Mouse (Mus musculus) limb, embryonic 14.5 days (tissue): ENCODE results near the gene Hspb2. TPM values are rescaled to one million over a fixed set of nuclear protein-coding genes. Genes with fewer than 3 reads are reported as not detected.
A peak's percentile ranks its signal among the peaks of the same experiment; 100 is the strongest.

Source experiments
- ATAC-seq: fragments of 200-750 bp; cut with Nextera tagmentation; 2 replicates; pipeline ENCODE4 v1.8.0; 2017; ENCODE audit warnings: low read depth, moderate number of reproducible peaks, moderate TSS enrichment; ENCODE audit not compliant: low FRiP score
- DNase-seq: peaks from one replicate; pipeline ENCODE4 v3.0.0-alpha.2; 2015; ENCODE audit warnings: low spot score
- H3K27ac ChIP-seq: fragments of 300-500 bp; sonication (generic); replicated peaks from 2 replicates; pipeline ENCODE4 v1.5.1; 2014; ENCODE audit warnings: low read depth, mild to moderate bottlenecking, low read length, moderate library complexity, mixed read lengths
- H3K27me3 ChIP-seq: fragments of 300-500 bp; sonication (generic); 2 replicates; pipeline ENCODE4 v1.6.1; 2014; ENCODE audit warnings: low read length, mixed read lengths; ENCODE audit not compliant: control insufficient read depth, insufficient read depth
- H3K36me3 ChIP-seq: fragments of 300-500 bp; sonication (generic); 2 replicates; pipeline ENCODE4 v1.6.1; 2014; ENCODE audit warnings: mild to moderate bottlenecking, low read length, moderate library complexity, mixed read lengths; ENCODE audit not compliant: control insufficient read depth, insufficient read depth
- H3K4me1 ChIP-seq: fragments of 300-500 bp; sonication (generic); 2 replicates; pipeline ENCODE4 v1.6.1; 2014; ENCODE audit warnings: antibody characterized with exemption, low read length, mixed read lengths; ENCODE audit not compliant: control insufficient read depth, insufficient read depth
- H3K4me2 ChIP-seq: fragments of 300-500 bp; sonication (generic); replicated peaks from 2 replicates; pipeline ENCODE4 v1.6.1; 2014; ENCODE audit warnings: low read depth, mild to moderate bottlenecking, low read length, moderate library complexity; ENCODE audit not compliant: severe bottlenecking
- H3K4me3 ChIP-seq: fragments of 300-500 bp; sonication (generic); replicated peaks from 2 replicates; pipeline ENCODE4 v1.5.1; 2014; ENCODE audit warnings: low read length
- H3K9ac ChIP-seq: fragments of 300-500 bp; sonication (generic); 2 replicates; pipeline ENCODE4 v1.6.1; 2014; ENCODE audit warnings: mild to moderate bottlenecking, low read depth, low read length, moderate library complexity; ENCODE audit not compliant: severe bottlenecking
- H3K9me3 ChIP-seq: fragments of 300-500 bp; sonication (generic); 2 replicates; pipeline ENCODE4 v1.6.1; 2016; ENCODE audit warnings: low read length; ENCODE audit not compliant: control insufficient read depth
- POLR2A ChIP-seq: fragments of 200-500 bp; IDR thresholded peaks from 2 replicates; pipeline ENCODE4 v1.8.0; 2012; ENCODE audit warnings: inconsistent platforms, mild to moderate bottlenecking, moderate library complexity, borderline replicate concordance; ENCODE audit not compliant: insufficient read depth, insufficient read length; ENCODE audit errors: extremely low read depth
- WGBS: fragments of 180-500 bp; shearing (Covaris S2); extraction: QIAGEN DNeasy Blood & Tissue Kit; methylation state at CpG from one replicate; pipeline ENCODE4 v1.1.7; 2014; 5-methylcytosine and 5-hydroxymethylcytosine counted together
- polyA plus RNA-seq, 2 experiments: library from polyadenylated mRNA; depleted of rRNA in 1 of 2; stranded (reverse) in 1 of 2; unstranded in 1 of 2; fragments of >200 nt; fragmentation: Nextera tagmentation in 1 of 2; extraction: Ambion mirVana in 1 of 2; gene quantifications; 2 replicates each; pipeline versions ENCODE4 v1.2.1 to v1.2.3; 2012 to 2014

The Hspb2 gene
- polyA plus RNA-seq (2012; rRNA removed) (53.0 and 61.6 TPM in 2 replicates), polyA plus RNA-seq (2014; fragmentation: Nextera tagmentation; extraction: Ambion mirVana) (47.8 and 78.7 TPM in 2 replicates)

DNA sequence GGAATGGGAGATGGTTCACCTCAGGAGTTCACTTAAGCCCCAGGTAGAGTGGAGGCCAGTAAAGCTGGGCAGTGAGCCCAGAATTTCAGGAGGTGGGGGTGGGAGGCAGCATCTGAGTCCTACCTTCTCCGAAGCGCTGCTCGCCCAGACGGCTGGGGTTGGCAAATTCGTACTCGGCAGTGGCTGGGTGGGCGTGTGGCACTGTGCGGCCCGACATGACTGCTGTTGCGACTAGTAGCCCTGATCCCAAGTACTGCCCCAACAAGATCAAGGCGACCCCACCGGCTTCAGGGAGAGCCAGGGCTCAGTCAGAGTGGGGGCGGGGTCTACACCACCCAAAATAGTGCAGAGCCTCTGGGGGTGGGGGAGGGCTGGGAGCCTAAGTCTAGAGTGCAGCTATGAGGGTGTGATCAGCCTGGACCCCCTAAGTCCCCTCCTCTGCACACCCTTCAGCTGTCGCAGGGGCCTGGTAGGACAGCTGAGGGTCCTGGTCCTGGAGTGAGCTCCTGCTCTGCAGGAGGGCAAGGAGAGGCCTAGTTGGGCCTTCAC, at the start of gene Hspb2:
Gene Hspb2 (minus strand): TSS at position 301 of the 549 bp plus-strand sequence.
- Histone ChIP-seq H3K27ac (peak within 1 kb of the TSS; percentile 48; the same call in 1 of the 2 replicates), H3K27me3 (peaks cover 3% of the 10 kb centered on the region; the same call in 1 of the 2 replicates), H3K9me3 (no peaks in the 10 kb centered on the region), H3K9ac (peak within 1 kb of the TSS; percentile 40), H3K4me1 (peaks cover 10% of the 10 kb centered on the region), H3K36me3 (no peaks in the 10 kb centered on the region), H3K4me3 (peak within 1 kb of the TSS; percentile 13; the same call in 1 of the 2 replicates), H3K4me2 (peak within 1 kb of the TSS; percentile 15; the same call in 1 of the 2 replicates)
- no peak for TF ChIP-seq POLR2A
- ATAC-seq (peak; percentile 84), DNase-seq (peak; percentile 40)
- WGBS: 54% methylated on average over 13 of the region's 14 CpGs

DNA sequence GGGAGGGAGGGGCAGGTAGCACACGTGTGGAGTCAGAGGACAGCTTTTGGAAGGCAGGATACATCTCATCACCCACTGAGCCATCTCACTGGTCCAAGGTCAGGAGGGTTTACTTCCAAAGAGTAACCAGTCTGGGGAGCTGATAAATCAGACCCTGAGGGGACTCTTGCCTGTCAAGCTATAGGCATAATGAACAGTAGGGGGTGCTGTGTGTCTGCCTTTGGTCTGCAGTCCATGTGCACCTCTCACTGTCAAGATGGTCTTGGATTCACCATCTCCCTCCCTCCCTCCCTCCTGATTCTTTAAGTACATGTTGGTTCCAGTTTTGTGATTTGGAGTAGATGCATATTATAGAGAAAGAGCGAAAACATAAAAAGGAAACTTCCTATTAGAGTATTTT, 48.8 kb upstream of the Hspb2 start:
- H3K4me3 ChIP-seq: no peak overlapping the region
- no peak overlapping the region for H3K27ac ChIP-seq
- H3K36me3 ChIP-seq: peaks cover 78% of the 10 kb centered on the region
- H3K4me2 ChIP-seq: no peak overlapping the region
- H3K4me1 ChIP-seq: no peaks in the 10 kb centered on the region
- no peak overlapping the region for H3K9ac ChIP-seq
- DNase-seq (peak; percentile 49), ATAC-seq (no peak)
- no peaks in the 10 kb centered on the region for H3K27me3 ChIP-seq
- TF ChIP-seq POLR2A: no peak
- 63% methylated on average over 2 of the region's 2 CpGs for WGBS
- H3K9me3 ChIP-seq: no peaks in the 10 kb centered on the region

DNA sequence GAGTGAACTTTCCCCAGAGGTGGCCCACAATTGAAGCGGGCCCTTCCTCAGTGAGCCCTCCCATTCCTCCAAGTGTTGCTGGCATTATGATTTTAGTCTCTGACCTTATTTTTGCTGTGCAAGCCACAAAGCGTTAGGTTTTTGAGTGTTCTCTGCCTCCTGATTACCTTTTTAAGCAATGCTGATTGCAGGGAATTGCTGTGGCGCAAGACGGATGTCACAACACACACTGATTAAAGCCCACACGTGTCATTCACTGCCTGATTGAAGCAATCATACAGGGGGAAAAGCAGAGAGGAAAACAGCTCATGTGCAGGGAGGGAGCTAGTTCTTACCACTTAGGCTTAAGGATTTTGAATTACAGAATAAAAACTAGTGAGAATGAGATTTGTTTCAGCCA, 46.2 kb upstream of the Hspb2 start:
- no peak for TF ChIP-seq POLR2A
- Histone ChIP-seq H3K27me3 (no peaks in the 10 kb centered on the region), H3K4me3 (no peak overlapping the region), H3K27ac (no peak overlapping the region), H3K4me1 (no peaks in the 10 kb centered on the region), H3K9ac (no peak overlapping the region), H3K36me3 (peaks cover 56% of the 10 kb centered on the region), H3K9me3 (no peaks in the 10 kb centered on the region), H3K4me2 (no peak overlapping the region)
- DNase-seq: no peak
- no peak for ATAC-seq
- 80% methylated on average over 5 of the region's 5 CpGs for WGBS

DNA sequence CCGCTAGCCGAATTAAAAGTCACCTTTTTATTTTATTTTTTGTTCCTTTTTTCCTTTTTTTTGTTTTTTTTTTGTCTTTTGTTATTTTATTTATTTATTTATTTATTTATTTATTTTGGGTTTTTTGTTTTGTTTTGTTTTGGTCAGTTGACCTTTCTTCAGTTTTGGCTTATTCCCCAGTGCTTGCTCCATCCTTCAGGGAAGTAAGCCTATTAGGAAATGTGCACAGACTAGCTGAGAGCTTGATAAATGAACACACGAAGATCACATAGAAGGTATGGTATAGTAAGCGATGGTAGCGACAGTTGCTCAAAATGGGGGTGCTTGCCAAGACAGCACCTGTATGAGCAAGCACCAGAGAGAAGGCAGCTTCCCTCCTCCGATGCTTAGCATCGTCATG, 45.5 kb upstream of the Hspb2 start:
- Histone ChIP-seq H3K27me3 (no peaks in the 10 kb centered on the region), H3K27ac (no peak overlapping the region), H3K4me2 (no peak overlapping the region), H3K36me3 (peaks cover 52% of the 10 kb centered on the region), H3K4me1 (no peaks in the 10 kb centered on the region), H3K9me3 (no peaks in the 10 kb centered on the region), H3K9ac (no peak overlapping the region), H3K4me3 (no peak overlapping the region)
- TF ChIP-seq POLR2A: no peak
- ATAC-seq (no peak), DNase-seq (no peak)
- WGBS: 96% methylated on average over 7 of the region's 7 CpGs

DNA sequence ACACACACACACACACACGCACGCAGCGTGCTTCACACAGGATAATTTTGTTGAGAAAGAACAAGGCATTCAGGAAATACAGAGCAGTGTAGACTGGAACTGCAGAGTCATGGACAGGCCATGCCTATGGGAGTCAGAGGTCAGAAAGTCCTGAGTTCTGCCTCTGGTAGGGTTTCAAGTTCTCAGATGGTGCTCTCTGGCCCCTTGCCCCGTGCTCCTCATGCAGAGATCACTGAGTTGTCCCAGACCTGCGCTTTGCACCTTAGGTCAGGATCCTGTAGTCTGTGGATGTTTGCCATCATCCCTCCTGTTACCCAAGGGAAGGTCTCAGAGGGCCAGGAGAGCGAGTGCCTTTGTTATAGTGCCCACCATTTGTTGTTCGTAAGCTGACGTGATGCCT, 44.6 kb upstream of the Hspb2 start:
- Histone ChIP-seq H3K4me1 (no peaks in the 10 kb centered on the region), H3K4me2 (no peak overlapping the region), H3K9ac (no peak overlapping the region), H3K4me3 (no peak overlapping the region), H3K27ac (no peak overlapping the region), H3K27me3 (no peaks in the 10 kb centered on the region), H3K9me3 (no peaks in the 10 kb centered on the region), H3K36me3 (peaks cover 53% of the 10 kb centered on the region)
- TF ChIP-seq POLR2A: no peak
- WGBS: 82% methylated on average over 8 of the region's 8 CpGs
- ATAC-seq: no peak
- DNase-seq: no peak

DNA sequence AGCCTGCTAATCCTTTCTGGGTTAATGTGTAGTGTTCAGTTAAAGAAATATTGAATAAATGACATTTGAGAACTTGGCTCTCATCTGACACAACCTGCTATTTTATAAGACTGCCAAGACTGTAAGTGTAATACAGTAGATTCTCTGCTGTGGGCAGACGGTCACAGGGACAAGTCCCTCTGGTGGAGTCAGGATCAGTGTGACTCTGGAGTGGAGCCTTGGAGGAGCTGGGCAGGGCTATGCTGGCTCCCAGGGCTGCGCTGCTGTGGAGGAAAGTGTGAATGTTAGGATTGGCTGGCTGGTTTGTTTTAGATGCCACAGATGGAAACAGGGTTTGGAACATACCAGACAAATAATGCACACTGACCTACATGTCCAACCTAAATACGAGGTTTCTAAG, 43.1 kb upstream of the Hspb2 start:
- H3K27me3 ChIP-seq: no peaks in the 10 kb centered on the region

More for the DNA sequence above, 43.1 kb upstream of the Hspb2 start:
- ATAC-seq (no peak), DNase-seq (no peak)
- peaks cover 46% of the 10 kb centered on the region for H3K36me3 ChIP-seq
- no peak overlapping the region for H3K4me2 ChIP-seq
- no peaks in the 10 kb centered on the region for H3K4me1 ChIP-seq
- no peak overlapping the region for H3K27ac ChIP-seq
- no peak overlapping the region for H3K9ac ChIP-seq
- H3K9me3 ChIP-seq: no peaks in the 10 kb centered on the region
- H3K4me3 ChIP-seq: no peak overlapping the region
- TF ChIP-seq POLR2A: no peak
- WGBS: 80% methylated on average over 3 of the region's 3 CpGs
